Mouse (Mus musculus) gastrocnemius, adult 2 months (tissue): ENCODE results near the gene Dctn1. TPM values are rescaled to one million over a fixed set of nuclear protein-coding genes. Genes with fewer than 3 reads are reported as not detected.

Experiments used
- DNase-seq: peaks from one replicate; pipeline ENCODE4 v3.0.0; 2022
- H3K27ac ChIP-seq: fragments of 200-600 bp; 2 replicates; pipeline ENCODE4 v1.8.1; 2022; ENCODE audit warnings: mild to moderate bottlenecking
- H3K4me3 ChIP-seq: fragments of 200-600 bp; 2 replicates; pipeline ENCODE4 v1.8.1; 2022; ENCODE audit warnings: mild to moderate bottlenecking, moderate library complexity
- CTCF ChIP-seq: fragments of 200-600 bp; IDR thresholded peaks from 2 replicates; pipeline ENCODE4 v1.8.1; 2022; ENCODE audit warnings: antibody characterized with exemption, mild to moderate bottlenecking, moderate library complexity
- intact Hi-C: fragments of 180-260 bp; cut with DNase I; formaldehyde crosslinking; loops from one replicate; pipeline ENCODE4 v1.15.1; 2025
- long read RNA-seq, 2 experiments: library from polyadenylated mRNA; stranded (forward); transcript quantifications; one replicate each; pipeline ENCODE4 v2.0.0; 2021
- total RNA-seq, 2 experiments: library from RNA; stranded (reverse); gene quantifications; 2 replicates each; pipeline ENCODE4 v1.2.3; 2021

Dctn1 gene
- total RNA-seq, result 100 to 1,000 TPM; 129 to 139 TPM
- long read RNA-seq, experiment 1, full-length matches to known transcripts, result 127 of 535 reads
- long read RNA-seq, experiment 1, partial matches to known transcripts, result 77 of 535 reads
- long read RNA-seq, experiment 1, other reads (novel, unspliced or antisense), result 331 of 535 reads
- long read RNA-seq, experiment 2, full-length matches to known transcripts, result 161 of 534 reads
- long read RNA-seq, experiment 2, partial matches to known transcripts, result 90 of 534 reads
- long read RNA-seq, experiment 2, other reads (novel, unspliced or antisense), result 283 of 534 reads

GRCm38 (mm10) chr6:83165607-83166242 lies at the start of gene Dctn1:
Dctn1 (plus strand) TSS chr6:83165920.
- intact Hi-C loops, result loop anchor here (2.0 kb wide), 1 partner anchor 103 kb away; no protein-coding TSS in a partner anchor
- TF ChIP-seq CTCF, result peak; percentile 90
- Histone ChIP-seq H3K27ac (peak within 1 kb of the TSS; percentile 98), H3K4me3 (peak within 1 kb of the TSS; percentile 90)
- DNase-seq, result peak; percentile 97

GRCm38 (mm10) chr6:83116373-83117164 lies 49.2 kb upstream of the Dctn1 start:
- Histone ChIP-seq H3K27ac (0 out of 2 replicates have a peak overlapping the region, but pooled peaks have one; percentile 94), H3K4me3 (peak overlapping the region; percentile 87)
- TF ChIP-seq CTCF, result no peak
- intact Hi-C loops, result no loop called here
- DNase-seq, result peak; percentile 6

DNA sequence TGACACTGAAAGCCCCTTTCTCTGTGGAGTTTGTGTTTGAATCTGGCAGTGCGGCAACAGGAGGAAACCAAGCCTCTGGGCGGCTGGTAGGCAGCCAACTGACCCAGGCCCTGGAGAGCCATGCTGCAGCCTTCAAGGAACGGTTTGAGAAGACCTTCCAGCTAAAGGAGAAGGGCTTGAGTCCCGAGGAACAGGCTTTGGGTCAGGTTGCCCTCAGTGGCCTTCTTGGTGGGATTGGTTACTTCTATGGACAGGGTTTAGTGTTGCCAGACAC lies 48.6 kb upstream of the Dctn1 start:
- TF ChIP-seq CTCF, result no peak
- no peak overlapping the region for H3K4me3 ChIP-seq
- peak; percentile 24 for DNase-seq
- no peak overlapping the region for H3K27ac ChIP-seq
- intact Hi-C loops, result no loop called here

GRCm38 (mm10) chr6:83117616-83118015 lies 48.1 kb upstream of the Dctn1 start:
- no peak overlapping the region for H3K4me3 ChIP-seq
- TF ChIP-seq CTCF, result no peak
- H3K27ac ChIP-seq, result no peak overlapping the region
- no peak for DNase-seq
- intact Hi-C loops, result loop anchor here (2.0 kb wide), 1 partner anchor 39 kb away; the partner anchor contains the start of genes 1700003E16Rik and Wdr54

GRCm38 (mm10) chr6:83118369-83118768 lies 47.4 kb upstream of the Dctn1 start:
- TF ChIP-seq CTCF, result no peak
- intact Hi-C loops, result loop anchor here (2.0 kb wide), 1 partner anchor 38 kb away; the partner anchor contains the start of genes 1700003E16Rik and Wdr54
- H3K27ac ChIP-seq, result no peak overlapping the region

GRCm38 (mm10) chr6:83118825-83119733 lies 46.6 kb upstream of the Dctn1 start:
- DNase-seq, result peak; percentile 28
- Histone ChIP-seq H3K4me3 (no peak overlapping the region), H3K27ac (no peak overlapping the region)
- intact Hi-C loops, result loop anchor here (2.0 kb wide), 1 partner anchor 38 kb away; the partner anchor contains the start of genes 1700003E16Rik and Wdr54
- TF ChIP-seq CTCF, result no peak

More at GRCm38 (mm10) chr6:83118369-83118768, 47.4 kb upstream of the Dctn1 start:
- H3K4me3 ChIP-seq, result no peak overlapping the region
- peak; percentile 14 for DNase-seq

- Histone ChIP-seq H3K27ac (no peak overlapping the region), H3K4me3 (no peak overlapping the region)
- intact Hi-C loops, result loop anchor here (2.0 kb wide), 1 partner anchor 37 kb away; the partner anchor contains the start of genes 1700003E16Rik and Wdr54
- TF ChIP-seq CTCF, result no peak
- DNase-seq, result no peak
Measured at GRCm38 (mm10) chr6:83119734-83120051, 46.0 kb upstream of the Dctn1 start.

DNA sequence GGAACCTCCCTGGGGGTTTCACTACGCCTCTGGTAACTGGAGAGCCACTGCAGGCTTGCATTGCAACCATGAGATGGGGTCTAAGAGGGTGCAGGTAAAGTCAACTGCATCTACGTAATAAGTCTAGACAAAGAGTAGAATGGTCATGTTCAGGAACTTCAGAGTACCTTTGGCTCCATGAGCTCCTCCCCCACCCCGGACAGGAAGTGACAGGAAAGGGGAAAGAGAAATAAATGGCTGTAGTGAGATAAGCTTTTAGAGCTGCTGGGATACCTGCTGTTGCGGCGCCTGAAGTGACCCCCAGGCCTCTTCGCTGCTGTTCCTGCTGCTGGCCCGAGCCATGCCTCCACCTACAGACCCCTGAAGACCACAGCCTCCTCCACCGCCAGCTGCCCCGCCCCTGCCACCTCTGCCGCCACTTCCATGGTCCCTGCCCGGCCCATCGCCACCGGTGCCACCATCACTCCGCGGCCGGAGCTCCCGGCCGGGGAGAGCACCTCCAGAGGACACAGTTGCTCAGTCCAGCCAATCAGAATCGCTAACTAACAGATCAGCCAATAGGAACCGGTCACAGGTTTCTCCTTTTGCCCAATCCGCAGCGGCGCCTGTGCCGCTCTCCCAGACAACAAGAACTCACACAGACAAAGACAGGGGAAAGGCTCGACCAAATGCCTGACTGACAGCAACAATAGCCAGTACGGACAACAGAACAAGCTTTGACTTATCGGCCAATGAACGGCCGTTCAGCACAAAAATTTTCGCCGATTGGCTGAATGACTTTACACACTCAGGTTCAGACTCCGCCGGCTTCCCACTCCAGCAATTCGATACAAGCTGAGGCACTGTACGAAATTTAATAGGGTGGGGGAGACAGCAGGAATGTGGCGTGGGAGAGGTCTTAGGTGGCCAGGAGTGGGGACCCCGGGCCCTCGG lies 44.5 kb upstream of the Dctn1 start, which contains the start of gene Wbp1:
Wbp1 (minus strand) TSS at position 630 of the 933 bp plus-strand sequence.
- intact Hi-C loops, result no loop called here
- H3K27ac ChIP-seq, result peak within 1 kb of the TSS; percentile 87
- peak; percentile 12; the same call in 1 of the 2 replicates for TF ChIP-seq CTCF
- H3K4me3 ChIP-seq, result peak within 1 kb of the TSS; percentile 89
- peak; percentile 94 for DNase-seq

GRCm38 (mm10) chr6:83121863-83122710 lies 43.6 kb upstream of the Dctn1 start:
- DNase-seq, result no peak
- intact Hi-C loops, result no loop called here
- TF ChIP-seq CTCF, result no peak
- peak overlapping the region; percentile 87 for H3K27ac ChIP-seq
- peak overlapping the region; percentile 89 for H3K4me3 ChIP-seq

DNA sequence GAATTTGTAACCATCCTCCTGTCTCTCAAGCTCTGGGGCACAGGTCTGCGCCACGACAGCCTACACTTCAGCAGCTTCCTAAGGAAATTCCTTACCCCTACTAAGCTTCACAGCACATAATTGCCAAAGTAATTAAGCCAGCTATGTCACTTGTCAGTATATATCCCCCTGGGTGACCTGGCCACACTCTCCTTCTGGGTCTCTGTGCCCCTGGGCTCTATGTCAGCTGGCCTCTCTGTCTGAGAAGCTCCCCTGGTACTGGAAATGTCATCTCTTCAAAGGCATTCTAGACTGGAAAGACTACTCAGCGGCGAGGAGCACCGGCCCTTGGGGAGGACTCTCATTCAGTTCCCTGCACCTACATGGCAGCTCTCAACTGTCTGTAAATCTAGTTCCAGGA lies 42.8 kb upstream of the Dctn1 start:
- Histone ChIP-seq H3K4me3 (no peak overlapping the region), H3K27ac (no peak overlapping the region)
- intact Hi-C loops, result no loop called here
- no peak for TF ChIP-seq CTCF
- peak; percentile 12 for DNase-seq
